Mouse (Mus musculus): ENCODE results near the gene Mgrn1. TPM values are rescaled to one million over a fixed set of nuclear protein-coding genes. Genes with fewer than 3 reads are reported as not detected.
A peak's percentile ranks its signal among the peaks of the same experiment; 100 is the strongest.

Mgrn1 gene
- polyA plus RNA-seq, 1 experiment from 2014 or later = 66.2 TPM

- Histone ChIP-seq H3K27ac (no peak overlapping the region), H3K9me3 (no peaks in the 10 kb centered on the region), H3K36me3 (replicated peaks) (peaks cover 58% of the 10 kb centered on the region), H3K4me1 (peaks cover 9% of the 10 kb centered on the region; the same call in 1 of the 2 replicates), H3K27me3 (ENCODE audit: poor library complexity, severe bottlenecking) (no peaks in the 10 kb centered on the region), H3K4me3 (no peak overlapping the region)
- WGBS = 81% methylated on average over 2 of the region's 2 CpGs
- no peak for DNase-seq (ENCODE audit: extremely low spot score, low spot score)
Observed at GRCm38 (mm10) chr16:4916608-4917007, 30.6 kb downstream of the Mgrn1 start.

- peaks cover 57% of the 10 kb centered on the region for H3K36me3 ChIP-seq (replicated peaks)
Observed at GRCm38 (mm10) chr16:4920556-4920955, 34.5 kb downstream of the Mgrn1 start.

GRCm38 (mm10) chr16:4922481-4922880, 36.4 kb downstream of the Mgrn1 start:
- 0 out of 2 replicates have a peak, but pooled peaks cover 4% of the 10 kb centered on the region for H3K4me1 ChIP-seq
- no peaks in the 10 kb centered on the region for H3K9me3 ChIP-seq
- no peaks in the 10 kb centered on the region for H3K27me3 ChIP-seq (ENCODE audit: poor library complexity, severe bottlenecking)
- no peak for DNase-seq (ENCODE audit: extremely low spot score, low spot score)
- WGBS = 97% methylated on average over 6 of the region's 6 CpGs
- H3K27ac ChIP-seq = no peak overlapping the region
- no peak overlapping the region for H3K4me3 ChIP-seq
- peaks cover 61% of the 10 kb centered on the region for H3K36me3 ChIP-seq (replicated peaks)

More at GRCm38 (mm10) chr16:4920556-4920955, 34.5 kb downstream of the Mgrn1 start:
- no peak for DNase-seq (ENCODE audit: extremely low spot score, low spot score)
- H3K9me3 ChIP-seq = no peaks in the 10 kb centered on the region
- H3K27ac ChIP-seq = no peak overlapping the region
- no peak overlapping the region for H3K4me3 ChIP-seq
- 88% methylated on average over 4 of the region's 4 CpGs for WGBS
- no peaks in the 10 kb centered on the region for H3K27me3 ChIP-seq (ENCODE audit: poor library complexity, severe bottlenecking)
- 0 out of 2 replicates have a peak, but pooled peaks cover 4% of the 10 kb centered on the region for H3K4me1 ChIP-seq

- WGBS = 92% methylated on average over 5 of the region's 5 CpGs
- Histone ChIP-seq H3K9me3 (no peaks in the 10 kb centered on the region), H3K36me3 (replicated peaks) (peaks cover 73% of the 10 kb centered on the region), H3K27me3 (ENCODE audit: poor library complexity, severe bottlenecking) (no peaks in the 10 kb centered on the region), H3K27ac (no peak overlapping the region), H3K4me3 (no peak overlapping the region), H3K4me1 (0 out of 2 replicates have a peak, but pooled peaks cover 4% of the 10 kb centered on the region)
- DNase-seq (ENCODE audit: extremely low spot score, low spot score) = no peak
Observed at GRCm38 (mm10) chr16:4923996-4924395, 37.9 kb downstream of the Mgrn1 start.

GRCm38 (mm10) chr16:4927967-4928366, 41.9 kb downstream of the Mgrn1 start:
- 0 out of 2 replicates have a peak, but pooled peaks cover 4% of the 10 kb centered on the region for H3K4me1 ChIP-seq
- no peaks in the 10 kb centered on the region for H3K27me3 ChIP-seq (ENCODE audit: poor library complexity, severe bottlenecking)
- no peaks in the 10 kb centered on the region for H3K9me3 ChIP-seq
- WGBS = 95% methylated on average over 7 of the region's 7 CpGs
- peaks cover 99% of the 10 kb centered on the region for H3K36me3 ChIP-seq (replicated peaks)
- DNase-seq (ENCODE audit: extremely low spot score, low spot score) = no peak
- no peak overlapping the region for H3K27ac ChIP-seq
- H3K4me3 ChIP-seq = no peak overlapping the region

GRCm38 (mm10) chr16:4928474-4928873, 42.4 kb downstream of the Mgrn1 start:
- 89% methylated on average over 2 of the region's 2 CpGs for WGBS
- Histone ChIP-seq H3K36me3 (replicated peaks) (peaks cover 99% of the 10 kb centered on the region), H3K4me3 (no peak overlapping the region), H3K4me1 (0 out of 2 replicates have a peak, but pooled peaks cover 4% of the 10 kb centered on the region), H3K27me3 (ENCODE audit: poor library complexity, severe bottlenecking) (no peaks in the 10 kb centered on the region), H3K27ac (no peak overlapping the region), H3K9me3 (no peaks in the 10 kb centered on the region)
- DNase-seq (ENCODE audit: extremely low spot score, low spot score) = no peak

GRCm38 (mm10) chr16:4932429-4932828, 46.4 kb downstream of the Mgrn1 start:
- Histone ChIP-seq H3K36me3 (replicated peaks) (peaks cover 100% of the 10 kb centered on the region), H3K27me3 (ENCODE audit: poor library complexity, severe bottlenecking) (no peaks in the 10 kb centered on the region), H3K9me3 (no peaks in the 10 kb centered on the region), H3K4me3 (no peak overlapping the region), H3K27ac (no peak overlapping the region), H3K4me1 (no peaks in the 10 kb centered on the region)
- 81% methylated on average over 3 of the region's 3 CpGs for WGBS
- DNase-seq (ENCODE audit: extremely low spot score, low spot score) = no peak

- H3K36me3 ChIP-seq (replicated peaks) = peaks cover 84% of the 10 kb centered on the region
- no peaks in the 10 kb centered on the region for H3K9me3 ChIP-seq
- H3K4me1 ChIP-seq = peaks cover 21% of the 10 kb centered on the region
- WGBS = 98% methylated on average over 31 of the region's 31 CpGs
- H3K27me3 ChIP-seq (ENCODE audit: poor library complexity, severe bottlenecking) = no peaks in the 10 kb centered on the region
- no peak overlapping the region for H3K4me3 ChIP-seq
- no peak for DNase-seq (ENCODE audit: extremely low spot score, low spot score)
- no peak overlapping the region for H3K27ac ChIP-seq
Observed at GRCm38 (mm10) chr16:4935430-4935829, 49.4 kb downstream of the Mgrn1 start.

- peaks cover 84% of the 10 kb centered on the region for H3K36me3 ChIP-seq (replicated peaks)
- peaks cover 22% of the 10 kb centered on the region for H3K4me1 ChIP-seq
- H3K9me3 ChIP-seq = no peaks in the 10 kb centered on the region
- no peak for DNase-seq (ENCODE audit: extremely low spot score, low spot score)
- 87% methylated on average over 10 of the region's 10 CpGs for WGBS
- H3K27ac ChIP-seq = no peak overlapping the region
- no peaks in the 10 kb centered on the region for H3K27me3 ChIP-seq (ENCODE audit: poor library complexity, severe bottlenecking)
- no peak overlapping the region for H3K4me3 ChIP-seq
Observed at GRCm38 (mm10) chr16:4935931-4936703, 50.1 kb downstream of the Mgrn1 start.

- Histone ChIP-seq H3K4me3 (no peak overlapping the region), H3K4me1 (peaks cover 22% of the 10 kb centered on the region), H3K27ac (no peak overlapping the region), H3K9me3 (no peaks in the 10 kb centered on the region), H3K27me3 (ENCODE audit: poor library complexity, severe bottlenecking) (no peaks in the 10 kb centered on the region), H3K36me3 (replicated peaks) (peaks cover 84% of the 10 kb centered on the region)
- WGBS = 90% methylated on average over 8 of the region's 8 CpGs
- no peak for DNase-seq (ENCODE audit: extremely low spot score, low spot score)
Observed at GRCm38 (mm10) chr16:4937351-4938190, 51.5 kb downstream of the Mgrn1 start.

- Histone ChIP-seq H3K36me3 (replicated peaks) (peaks cover 84% of the 10 kb centered on the region), H3K27ac (peak within 1 kb of the TSS; percentile 90), H3K4me3 (peak within 1 kb of the TSS; percentile 81), H3K27me3 (ENCODE audit: poor library complexity, severe bottlenecking) (no peaks in the 10 kb centered on the region), H3K9me3 (no peaks in the 10 kb centered on the region), H3K4me1 (peaks cover 22% of the 10 kb centered on the region)
- 6% methylated on average over 2 of the region's 2 CpGs for WGBS
- DNase-seq (ENCODE audit: extremely low spot score, low spot score) = no peak
Observed at GRCm38 (mm10) chr16:4938461-4938860, 52.4 kb downstream of the Mgrn1 start, which contains the start of gene Nudt16l1. Gene Nudt16l1, plus strand, starts transcription at chr16:4938761.

- Histone ChIP-seq H3K27me3 (ENCODE audit: poor library complexity, severe bottlenecking) (no peaks in the 10 kb centered on the region), H3K4me1 (peaks cover 22% of the 10 kb centered on the region), H3K27ac (peak overlapping the region; percentile 90), H3K4me3 (peak overlapping the region; percentile 81), H3K36me3 (replicated peaks) (peaks cover 84% of the 10 kb centered on the region), H3K9me3 (no peaks in the 10 kb centered on the region)
- WGBS = under 1% methylated on average over 28 of the region's 28 CpGs
- DNase-seq (ENCODE audit: extremely low spot score, low spot score) = peak; percentile 95
Observed at GRCm38 (mm10) chr16:4938989-4939388, 52.9 kb downstream of the Mgrn1 start.

Data from forebrain, embryonic 10.5 days (tissue).